Mouse (Mus musculus): ENCODE results near the gene Mmd2. TPM values are rescaled to one million over a fixed set of nuclear protein-coding genes. Genes with fewer than 3 reads are reported as not detected.

The Mmd2 gene
- polyA plus RNA-seq, 1 experiment from 2014 or later = 2.2 TPM

GRCm38 (mm10) chr5:142560261-142560660 is 48.3 kb downstream of the Mmd2 start:
- WGBS = 57% methylated on average over 7 of the region's 7 CpGs
- Histone ChIP-seq H3K4me2 (replicated peaks) (no peak overlapping the region), H3K9ac (no peak overlapping the region)

GRCm38 (mm10) chr5:142557397-142558067 is 51.1 kb downstream of the Mmd2 start:
- Histone ChIP-seq H3K27me3 (no peaks in the 10 kb centered on the region), H3K9ac (no peak overlapping the region), H3K4me1 (no peaks in the 10 kb centered on the region), H3K4me3 (no peak overlapping the region), H3K9me3 (peaks cover 2% of the 10 kb centered on the region; the same call in 1 of the 2 replicates), H3K27ac (no peak overlapping the region), H3K36me3 (no peaks in the 10 kb centered on the region), H3K4me2 (replicated peaks) (no peak overlapping the region)
- 19% methylated on average over 19 of the region's 21 CpGs for WGBS
- peak; percentile 73; the same call in 1 of the 2 replicates for ATAC-seq (ENCODE audit: low FRiP score, low read depth)

More at GRCm38 (mm10) chr5:142560261-142560660, 48.3 kb downstream of the Mmd2 start:
- Histone ChIP-seq H3K9me3 (peaks cover 2% of the 10 kb centered on the region; the same call in 1 of the 2 replicates), H3K36me3 (no peaks in the 10 kb centered on the region), H3K4me3 (no peak overlapping the region), H3K4me1 (no peaks in the 10 kb centered on the region), H3K27me3 (no peaks in the 10 kb centered on the region), H3K27ac (no peak overlapping the region)
- no peak for ATAC-seq (ENCODE audit: low FRiP score, low read depth)

GRCm38 (mm10) chr5:142556721-142557120 is 51.9 kb downstream of the Mmd2 start:
- H3K27ac ChIP-seq = no peak overlapping the region
- H3K36me3 ChIP-seq = no peaks in the 10 kb centered on the region
- 94% methylated on average over 4 of the region's 4 CpGs for WGBS
- H3K4me2 ChIP-seq (replicated peaks) = no peak overlapping the region
- no peak overlapping the region for H3K4me3 ChIP-seq
- no peak overlapping the region for H3K9ac ChIP-seq
- no peaks in the 10 kb centered on the region for H3K27me3 ChIP-seq
- ATAC-seq (ENCODE audit: low FRiP score, low read depth) = no peak
- no peaks in the 10 kb centered on the region for H3K9me3 ChIP-seq
- H3K4me1 ChIP-seq = no peaks in the 10 kb centered on the region

- Histone ChIP-seq H3K4me2 (replicated peaks) (no peak overlapping the region), H3K4me1 (no peaks in the 10 kb centered on the region), H3K27ac (no peak overlapping the region), H3K36me3 (no peaks in the 10 kb centered on the region), H3K9me3 (no peaks in the 10 kb centered on the region), H3K9ac (no peak overlapping the region), H3K27me3 (no peaks in the 10 kb centered on the region), H3K4me3 (no peak overlapping the region)
- ATAC-seq (ENCODE audit: low FRiP score, low read depth) = no peak
- 83% methylated on average over 5 of the region's 5 CpGs for WGBS
Measured at GRCm38 (mm10) chr5:142555866-142556265, 52.7 kb downstream of the Mmd2 start.

- Histone ChIP-seq H3K36me3 (no peaks in the 10 kb centered on the region), H3K4me2 (replicated peaks) (peak within 1 kb of the TSS; percentile 99), H3K4me3 (peak within 1 kb of the TSS; percentile 67), H3K9ac (peak within 1 kb of the TSS; percentile 68), H3K27ac (peak within 1 kb of the TSS; percentile 8; the same call in 1 of the 2 replicates), H3K4me1 (peaks cover 24% of the 10 kb centered on the region), H3K9me3 (no peaks in the 10 kb centered on the region), H3K27me3 (peaks cover 16% of the 10 kb centered on the region)
- WGBS = 3% methylated on average over 73 of the region's 80 CpGs
- ATAC-seq (ENCODE audit: low FRiP score, low read depth) = peak; percentile 90
Measured at GRCm38 (mm10) chr5:142550706-142551652, 57.6 kb downstream of the Mmd2 start, which contains the start of gene Radil. TSS of gene Radil (minus strand) at chr5:142551098.

GRCm38 (mm10) chr5:142549961-142550705 is 58.5 kb downstream of the Mmd2 start:
- ATAC-seq (ENCODE audit: low FRiP score, low read depth) = peak; percentile 26; the same call in 1 of the 2 replicates
- H3K4me1 ChIP-seq = peaks cover 25% of the 10 kb centered on the region
- 1% methylated on average over 31 of the region's 31 CpGs for WGBS

GRCm38 (mm10) chr5:142549441-142549840 is 59.2 kb downstream of the Mmd2 start:
- no peak overlapping the region for H3K9ac ChIP-seq
- H3K36me3 ChIP-seq = no peaks in the 10 kb centered on the region
- H3K9me3 ChIP-seq = no peaks in the 10 kb centered on the region
- H3K27ac ChIP-seq = no peak overlapping the region
- H3K4me1 ChIP-seq = peaks cover 30% of the 10 kb centered on the region
- no peak for ATAC-seq (ENCODE audit: low FRiP score, low read depth)
- WGBS = 31% methylated on average over 9 of the region's 9 CpGs
- peaks cover 16% of the 10 kb centered on the region for H3K27me3 ChIP-seq
- no peak overlapping the region for H3K4me3 ChIP-seq
- peak overlapping the region; percentile 99 for H3K4me2 ChIP-seq (replicated peaks)

More at GRCm38 (mm10) chr5:142549961-142550705, 58.5 kb downstream of the Mmd2 start:
- Histone ChIP-seq H3K9ac (peak overlapping the region; percentile 68), H3K4me2 (replicated peaks) (peak overlapping the region; percentile 99), H3K36me3 (no peaks in the 10 kb centered on the region), H3K9me3 (no peaks in the 10 kb centered on the region), H3K27me3 (peaks cover 16% of the 10 kb centered on the region), H3K27ac (peak overlapping the region; percentile 8; the same call in 1 of the 2 replicates), H3K4me3 (peak overlapping the region; percentile 67)

GRCm38 (mm10) chr5:142547066-142547465 is 61.5 kb downstream of the Mmd2 start:
- peaks cover 16% of the 10 kb centered on the region for H3K27me3 ChIP-seq
- H3K4me2 ChIP-seq (replicated peaks) = no peak overlapping the region
- no peaks in the 10 kb centered on the region for H3K9me3 ChIP-seq
- peaks cover 30% of the 10 kb centered on the region for H3K4me1 ChIP-seq
- ATAC-seq (ENCODE audit: low FRiP score, low read depth) = no peak
- no peak overlapping the region for H3K9ac ChIP-seq
- no peak overlapping the region for H3K4me3 ChIP-seq
- no peaks in the 10 kb centered on the region for H3K36me3 ChIP-seq
- H3K27ac ChIP-seq = no peak overlapping the region
- 84% methylated on average over 3 of the region's 3 CpGs for WGBS

- no peaks in the 10 kb centered on the region for H3K9me3 ChIP-seq
- no peak overlapping the region for H3K9ac ChIP-seq
- no peak overlapping the region for H3K27ac ChIP-seq
- H3K36me3 ChIP-seq = no peaks in the 10 kb centered on the region
- whole genome bisulfite sequencing = 27% methylated on average over 5 of the region's 5 CpGs
- no peak overlapping the region for H3K4me3 ChIP-seq
- H3K27me3 ChIP-seq = peaks cover 16% of the 10 kb centered on the region
- peaks cover 30% of the 10 kb centered on the region for H3K4me1 ChIP-seq
- no peak overlapping the region for H3K4me2 ChIP-seq (replicated peaks)
- no peak for ATAC-seq (ENCODE audit: low FRiP score, low read depth)
Measured at GRCm38 (mm10) chr5:142546344-142546743, 62.3 kb downstream of the Mmd2 start.

- no peak overlapping the region for H3K4me3 ChIP-seq
- no peaks in the 10 kb centered on the region for H3K9me3 ChIP-seq
- no peak for ATAC-seq (ENCODE audit: low FRiP score, low read depth)
- no peak overlapping the region for H3K9ac ChIP-seq
- WGBS = 49% methylated on average over 5 of the region's 5 CpGs
- H3K27me3 ChIP-seq = peaks cover 9% of the 10 kb centered on the region
- peaks cover 25% of the 10 kb centered on the region for H3K4me1 ChIP-seq
- H3K4me2 ChIP-seq (replicated peaks) = no peak overlapping the region
- no peak overlapping the region; the same call in 1 of the 2 replicates for H3K27ac ChIP-seq
- H3K36me3 ChIP-seq = no peaks in the 10 kb centered on the region
Measured at GRCm38 (mm10) chr5:142545014-142545795, 63.4 kb downstream of the Mmd2 start.

- H3K27me3 ChIP-seq = no peaks in the 10 kb centered on the region
- H3K4me2 ChIP-seq (replicated peaks) = no peak overlapping the region
- no peaks in the 10 kb centered on the region for H3K36me3 ChIP-seq
- no peaks in the 10 kb centered on the region for H3K4me1 ChIP-seq
- H3K27ac ChIP-seq = no peak overlapping the region
- no peak overlapping the region for H3K9ac ChIP-seq
- 64% methylated on average over 3 of the region's 3 CpGs for WGBS
- no peaks in the 10 kb centered on the region for H3K9me3 ChIP-seq
- no peak for ATAC-seq (ENCODE audit: low FRiP score, low read depth)
- no peak overlapping the region for H3K4me3 ChIP-seq
Measured at GRCm38 (mm10) chr5:142537286-142537685, 71.3 kb downstream of the Mmd2 start.
